Mouse (Mus musculus): ENCODE data around the gene Baz1b.

Baz1b gene

DNA sequence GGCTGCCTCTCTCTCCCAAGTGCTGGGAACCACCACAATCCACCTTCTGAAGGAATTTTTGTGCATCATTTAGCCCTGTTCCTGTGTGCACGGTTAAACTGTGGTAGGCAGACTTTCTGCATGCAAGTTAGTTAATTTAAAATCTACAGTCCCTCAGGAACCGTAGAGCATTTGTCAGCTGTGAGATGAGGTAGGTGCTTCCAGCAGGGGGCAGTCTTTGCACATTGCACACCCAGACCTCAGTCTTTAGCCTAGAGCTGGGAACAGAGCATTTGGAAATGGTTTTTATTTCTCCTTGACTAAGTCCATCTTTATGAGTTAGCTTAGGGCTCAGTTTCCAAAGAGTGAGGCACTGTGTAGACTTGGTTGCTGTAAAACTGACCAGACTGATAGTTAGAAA, 49.5 kb downstream of the Baz1b start:
- DNase-seq (ENCODE audit: low spot score in 2 of 2), result peak; percentile 18 to 25

DNA sequence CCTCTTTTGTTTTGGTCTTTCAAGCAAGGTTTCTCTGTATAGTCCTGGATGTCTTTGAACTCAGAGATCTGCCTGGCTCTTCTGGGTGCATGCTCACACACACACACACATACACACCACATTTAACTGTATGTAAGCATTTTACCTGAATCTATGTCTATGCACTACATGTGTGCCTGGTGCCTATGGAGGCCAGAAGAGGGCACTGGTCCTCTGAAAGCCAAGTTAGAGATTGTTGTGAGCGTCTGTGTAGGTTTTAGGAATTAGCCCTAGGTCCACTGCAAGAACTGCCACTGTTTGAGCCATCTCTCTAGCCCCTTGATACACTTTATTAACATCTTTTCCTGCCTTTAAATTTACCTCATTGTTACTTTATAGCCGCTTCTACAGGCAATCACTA, 51.8 kb downstream of the Baz1b start:
- no peak for DNase-seq (ENCODE audit: low spot score in 2 of 2)

DNA sequence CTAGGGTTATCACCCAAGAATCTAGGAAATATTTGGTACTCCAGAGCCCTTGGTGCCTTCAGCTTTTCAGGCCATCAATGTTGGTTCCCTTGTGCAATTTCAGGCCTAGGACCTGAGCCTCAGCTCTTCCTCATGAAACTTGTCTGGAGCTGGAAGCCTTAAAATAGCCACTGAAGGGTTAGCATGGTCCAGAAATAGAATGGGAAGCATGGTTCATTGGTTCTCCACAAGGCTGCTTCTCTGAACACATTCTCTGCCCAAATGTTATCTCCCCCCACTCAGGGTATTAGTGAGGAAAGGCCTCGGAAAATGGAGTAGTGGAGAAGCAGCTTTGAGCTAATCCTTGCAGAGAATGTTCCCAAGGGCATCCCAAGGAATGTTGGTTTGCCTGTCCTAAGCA, 54.4 kb downstream of the Baz1b start:
- no peak for DNase-seq (ENCODE audit: low spot score in 2 of 2)

DNA sequence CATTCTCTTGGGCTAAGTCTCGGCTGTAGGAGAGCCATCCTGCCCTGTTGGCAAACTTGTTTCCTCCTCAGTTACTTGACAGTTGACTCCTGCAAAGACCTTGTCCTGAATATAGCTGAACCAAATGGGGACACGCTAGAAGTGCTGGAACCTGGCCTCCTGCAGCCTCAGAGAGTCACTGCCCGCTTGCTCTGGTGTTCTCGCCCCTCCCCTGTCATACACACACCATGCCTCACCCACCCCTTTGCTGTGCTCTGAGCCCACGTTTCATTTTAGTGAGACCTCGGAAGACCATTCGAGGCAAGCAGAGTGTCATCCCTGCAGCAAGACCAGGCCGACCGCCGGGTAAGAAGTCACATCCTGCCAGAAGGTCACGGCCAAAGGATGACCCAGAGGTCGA, 55.1 kb downstream of the Baz1b start:
- no peak for DNase-seq (ENCODE audit: low spot score in 2 of 2)

DNA sequence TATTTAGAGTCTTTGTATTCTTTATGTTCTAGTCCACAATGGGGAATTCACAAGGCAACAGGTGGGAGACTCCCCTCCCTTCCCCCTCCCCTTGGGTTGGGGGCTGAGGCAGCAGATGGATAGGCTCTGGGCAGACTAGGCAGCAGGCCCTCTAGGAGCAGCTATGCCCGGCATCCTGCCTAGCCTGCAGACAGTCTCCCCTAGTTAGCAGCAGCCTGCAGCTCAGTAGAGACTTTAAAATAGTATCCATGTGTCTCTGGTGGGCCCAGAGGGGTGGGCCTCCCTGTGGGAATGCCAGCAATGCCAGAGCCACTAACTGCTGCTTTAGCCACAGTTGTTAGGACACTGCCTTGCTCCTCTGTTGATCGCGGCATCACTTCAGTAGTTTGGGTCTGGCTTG, 55.5 kb downstream of the Baz1b start:
- DNase-seq (ENCODE audit: low spot score in 2 of 2), result no peak

DNA sequence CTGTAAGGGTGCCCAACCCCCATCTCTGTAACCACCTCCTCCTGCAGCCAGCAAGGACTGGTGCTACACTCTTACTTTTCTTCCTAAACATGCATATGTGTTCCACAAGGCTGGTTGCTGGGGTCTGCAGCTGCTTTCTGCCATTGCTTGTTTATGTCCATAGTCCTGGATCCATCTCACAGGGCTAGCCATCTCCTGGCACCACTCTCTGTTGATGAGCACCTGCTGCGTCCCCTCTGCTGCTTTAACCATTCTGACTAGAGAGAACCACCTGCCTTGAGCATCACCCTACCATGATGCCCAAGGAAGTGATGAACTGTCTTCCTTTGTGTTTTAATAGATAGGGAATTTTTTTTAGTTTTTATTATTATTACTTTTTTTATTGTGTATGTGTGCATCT, 56.1 kb downstream of the Baz1b start:
- DNase-seq (ENCODE audit: low spot score in 2 of 2), result no peak

DNA sequence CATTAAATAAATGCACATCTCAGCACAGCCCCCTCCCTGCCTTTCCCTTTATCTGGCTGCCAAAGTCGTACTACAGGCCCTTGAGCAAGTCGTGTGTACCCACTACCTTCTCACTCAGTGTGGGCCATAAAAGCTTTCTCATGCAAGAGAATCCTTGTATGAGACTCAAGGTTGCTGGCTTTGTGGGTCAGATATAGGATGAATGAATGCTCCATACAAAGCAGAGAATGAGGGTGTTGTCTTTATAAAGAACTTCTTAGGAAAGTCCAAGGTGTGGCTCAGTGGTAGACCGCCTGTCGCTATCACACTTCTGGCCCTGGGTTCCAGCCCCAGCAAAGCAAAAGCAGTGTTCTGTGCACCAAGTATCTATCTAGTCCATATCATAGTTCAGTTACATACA, 59.5 kb downstream of the Baz1b start:
- no peak for DNase-seq (ENCODE audit: low spot score in 2 of 2)

DNA sequence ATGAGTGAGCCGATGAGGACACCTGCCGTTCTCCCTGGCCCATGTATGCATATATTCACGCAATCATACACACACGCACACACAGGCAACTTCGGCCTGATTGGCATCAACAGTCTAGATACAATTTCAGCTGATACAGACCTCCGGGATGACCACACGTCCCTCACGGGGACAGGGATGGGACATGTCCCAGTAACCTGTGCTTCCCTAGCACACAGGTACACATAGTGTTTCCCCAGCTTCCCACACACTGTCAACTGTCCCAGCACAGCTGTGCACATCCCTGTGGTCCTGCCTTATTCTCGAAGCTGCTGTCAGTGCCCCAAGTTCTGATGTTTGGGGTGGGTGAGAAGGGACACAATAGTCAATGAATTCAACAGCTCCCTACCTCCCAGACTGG, 60.3 kb downstream of the Baz1b start:
- DNase-seq (ENCODE audit: low spot score in 2 of 2), result no peak

DNA sequence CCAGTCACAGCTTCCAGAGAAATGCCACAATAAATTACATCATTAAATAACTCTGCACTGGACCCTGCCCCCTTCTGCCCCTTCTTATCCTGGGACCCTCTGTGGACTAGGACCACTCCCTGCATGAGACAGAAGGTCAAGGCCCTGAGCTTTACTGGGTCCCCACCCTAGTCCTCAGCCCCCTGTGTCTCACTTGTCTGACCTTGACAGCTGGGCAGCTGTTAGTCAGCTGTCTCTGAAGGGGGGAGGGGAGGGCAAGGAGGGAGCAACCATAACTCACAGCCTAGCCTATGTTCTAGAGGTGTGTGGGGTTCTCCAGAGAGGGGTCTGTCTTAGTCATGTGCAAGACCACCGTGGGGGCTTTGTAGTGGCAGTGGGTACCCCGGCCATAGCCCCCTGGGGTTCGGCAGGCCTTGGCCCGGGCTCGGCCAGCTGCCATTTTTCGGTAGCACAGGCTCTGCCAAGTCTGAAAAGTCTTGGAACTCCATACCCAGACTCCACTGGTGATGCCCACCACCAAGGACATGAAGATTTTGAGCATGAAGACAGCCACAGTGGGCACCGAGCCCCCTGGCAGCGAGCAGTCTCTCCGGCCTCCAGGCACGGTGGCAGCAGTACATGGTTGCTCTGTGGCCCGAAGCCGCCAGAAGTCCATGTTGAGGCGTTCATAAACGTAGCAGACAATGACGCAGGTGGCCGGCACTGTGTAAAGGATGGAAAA, 62.1 kb downstream of the Baz1b start:
- DNase-seq (ENCODE audit: low spot score in 2 of 2), result no peak

DNA sequence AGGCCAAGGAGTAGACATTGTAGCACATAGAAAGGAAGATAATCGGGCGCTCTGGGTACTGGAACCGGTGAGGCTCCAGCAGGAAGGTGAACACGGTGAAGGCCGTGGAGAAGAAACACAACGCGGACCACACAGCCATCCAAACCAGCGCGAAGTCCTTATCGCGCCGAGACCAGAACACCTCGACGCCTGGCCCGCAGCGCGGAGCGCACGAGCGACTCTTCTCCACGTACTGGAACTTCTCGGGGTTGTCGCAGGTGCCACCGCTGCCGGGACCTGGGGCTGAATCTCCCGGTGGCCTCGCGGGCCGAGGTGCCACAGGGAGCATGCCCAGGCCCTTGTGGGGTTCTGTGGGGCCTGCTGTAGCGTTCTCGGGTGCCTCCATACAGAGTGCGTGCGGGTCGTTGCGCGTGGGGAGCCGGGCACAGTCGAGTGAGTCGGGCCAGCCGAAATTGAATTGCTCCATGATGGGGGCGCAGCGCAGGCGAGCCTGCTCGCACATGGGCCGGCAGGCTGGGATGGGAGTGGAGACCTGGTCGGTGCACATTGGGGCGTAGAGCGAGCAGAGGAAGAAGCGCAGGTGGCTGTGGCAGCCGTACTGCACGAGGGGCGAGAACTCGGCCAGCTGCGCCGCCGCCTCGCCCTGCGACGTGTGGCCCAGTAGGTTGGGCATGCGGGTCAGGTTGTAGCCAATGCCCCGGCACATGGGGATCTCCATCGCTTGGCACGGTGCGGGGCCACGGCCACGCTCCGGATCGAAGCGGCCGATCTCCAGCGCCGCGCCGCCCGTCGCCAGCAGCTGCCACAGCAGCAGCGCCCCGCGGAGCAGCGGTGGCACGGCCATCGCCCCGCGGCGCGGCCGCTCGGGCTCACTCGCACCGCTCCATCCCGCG, 63.4 kb downstream of the Baz1b start:
- DNase-seq (ENCODE audit: low spot score in 2 of 2), result peak; percentile 16 to 34

DNA sequence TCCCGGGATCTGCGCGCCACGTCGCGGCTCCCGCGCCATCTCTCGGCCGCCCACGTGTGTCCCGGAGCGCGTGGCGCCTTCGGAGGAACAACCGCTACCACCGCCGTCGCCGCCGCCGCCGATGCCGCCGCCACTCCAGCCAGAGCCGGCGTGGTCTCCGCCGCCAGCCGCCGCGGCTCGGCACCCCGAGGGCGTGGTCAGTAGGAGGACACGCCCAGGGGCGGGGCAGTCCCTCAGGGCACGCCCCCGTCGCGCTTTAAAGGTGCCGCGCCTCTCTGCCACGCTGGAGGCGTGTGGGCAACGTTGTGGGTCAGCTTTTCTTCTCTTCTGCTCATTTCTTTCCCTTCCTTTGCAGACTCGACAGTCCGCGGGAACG, 64.0 kb downstream of the Baz1b start, which contains the start of gene Fzd9:
Gene Fzd9 (minus strand): TSS at position 152 of the 376 bp plus-strand sequence.
- peak; percentile 74 to 75 for DNase-seq (ENCODE audit: low spot score in 2 of 2)

DNA sequence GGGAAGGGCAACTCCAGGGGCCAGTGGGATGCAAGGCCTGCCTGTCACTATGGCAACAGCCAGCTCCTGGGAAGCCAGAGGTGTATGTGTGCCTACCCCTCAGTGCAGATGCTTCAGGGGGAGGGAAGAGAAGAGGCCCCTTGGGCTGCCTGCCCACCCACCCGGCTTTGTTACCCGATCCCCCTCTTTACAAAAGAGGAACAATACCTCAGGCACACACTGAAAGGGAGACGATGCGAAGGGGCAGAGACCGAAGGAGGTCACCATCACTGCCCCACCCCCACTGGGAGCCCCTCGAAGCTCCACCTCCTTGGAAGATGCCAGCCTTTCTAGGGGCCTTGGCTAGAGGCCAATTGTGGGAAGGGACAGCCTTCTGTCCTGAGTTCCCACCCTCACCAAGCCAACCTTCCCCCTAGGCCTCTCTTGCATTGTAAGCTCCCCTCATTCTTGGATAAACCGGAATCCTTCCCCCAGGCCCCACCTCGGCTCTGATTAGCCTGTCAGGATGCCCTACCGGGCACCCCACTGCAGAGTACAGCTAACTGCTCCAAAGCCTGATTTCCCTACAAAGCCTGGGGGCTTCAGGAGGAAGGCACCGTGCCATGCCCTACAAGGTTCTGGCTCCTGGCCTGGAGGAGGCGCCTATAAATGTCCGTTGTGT, 66.8 kb downstream of the Baz1b start:
- DNase-seq (ENCODE audit: low spot score in 2 of 2), result no peak

DNA sequence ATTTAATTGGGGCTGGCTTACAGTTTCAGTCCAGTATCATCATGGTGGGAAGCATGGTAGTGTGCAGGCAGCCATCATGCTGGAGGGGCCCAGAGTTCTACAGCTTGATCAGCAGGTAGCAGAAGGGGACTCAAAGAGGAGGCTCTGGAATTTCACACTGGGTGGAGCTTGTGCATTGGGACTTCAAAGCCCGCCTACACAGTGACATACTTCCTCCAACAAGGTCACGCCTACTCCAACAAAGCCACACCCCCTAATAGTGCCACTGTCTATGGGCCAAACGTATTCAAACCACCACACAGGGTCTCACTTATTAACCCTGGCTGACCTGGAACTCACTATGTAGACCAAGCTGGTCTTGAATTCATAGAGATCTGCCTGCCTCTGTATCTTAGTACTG, 69.1 kb downstream of the Baz1b start:
- DNase-seq (ENCODE audit: low spot score in 2 of 2), result no peak

DNA sequence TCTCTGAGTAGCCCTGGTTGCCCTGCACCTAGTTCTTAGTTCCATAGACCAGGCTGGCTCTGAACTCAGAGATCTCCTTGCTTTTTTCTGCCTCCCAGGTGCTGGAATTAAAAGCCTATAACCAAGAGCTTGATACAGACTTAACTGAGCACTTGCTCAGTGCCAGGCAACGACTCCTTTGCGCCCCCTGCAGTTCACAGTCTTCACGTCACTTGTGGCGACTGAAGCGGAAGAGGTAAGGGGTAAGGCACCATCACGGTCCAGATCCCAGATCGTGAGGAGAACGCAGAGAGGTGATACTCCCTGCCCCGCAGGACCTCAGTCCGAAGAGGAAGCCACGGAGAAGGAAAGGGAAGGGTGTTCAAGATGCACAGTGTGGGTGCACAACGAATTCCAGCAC, 70.5 kb downstream of the Baz1b start:
- DNase-seq (ENCODE audit: low spot score in 2 of 2), result no peak

DNA sequence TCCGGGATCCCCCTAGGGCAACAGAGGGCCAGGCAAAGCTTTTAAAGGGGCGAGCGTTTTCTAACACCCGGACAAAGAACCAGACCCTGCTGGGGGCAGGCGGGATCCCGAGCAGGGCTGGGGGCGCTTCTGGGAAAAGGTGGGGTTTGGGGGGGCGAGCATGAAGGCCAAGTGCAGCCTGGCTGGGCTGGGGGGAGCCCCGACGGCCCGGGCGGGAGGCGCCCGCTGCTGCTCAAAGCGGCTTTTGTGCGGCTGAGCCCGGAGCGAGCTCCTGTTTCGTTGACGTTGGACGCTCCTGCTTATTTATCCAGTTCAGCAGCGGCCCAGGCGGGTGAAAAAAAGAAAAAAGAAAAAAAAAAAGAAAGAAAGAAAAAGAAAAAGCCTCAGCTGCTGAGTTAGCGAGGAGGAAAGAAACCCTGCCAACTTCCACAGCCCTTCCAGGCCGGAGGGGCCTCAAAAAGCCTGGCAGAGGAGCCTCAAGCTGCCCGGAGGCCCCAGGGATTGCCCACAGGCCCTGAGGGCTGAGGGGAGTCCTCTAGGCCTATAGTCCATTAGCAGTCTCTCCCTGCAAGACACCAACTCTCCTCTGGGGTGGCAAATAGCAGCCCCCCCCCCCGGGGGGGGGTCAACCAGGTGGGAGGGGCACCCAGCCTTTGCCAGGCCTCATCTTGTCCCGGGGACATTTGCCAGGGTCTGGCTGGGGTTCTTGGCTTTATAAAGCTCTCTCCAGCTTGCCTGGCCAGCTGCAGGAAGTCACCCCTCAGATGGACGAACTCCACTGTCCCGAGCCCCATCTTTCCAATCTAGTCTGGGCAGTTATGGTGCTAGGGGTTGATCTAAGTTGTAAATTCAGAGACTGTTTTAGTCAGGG, 71.5 kb downstream of the Baz1b start:
- no peak for DNase-seq (ENCODE audit: low spot score in 2 of 2)

DNA sequence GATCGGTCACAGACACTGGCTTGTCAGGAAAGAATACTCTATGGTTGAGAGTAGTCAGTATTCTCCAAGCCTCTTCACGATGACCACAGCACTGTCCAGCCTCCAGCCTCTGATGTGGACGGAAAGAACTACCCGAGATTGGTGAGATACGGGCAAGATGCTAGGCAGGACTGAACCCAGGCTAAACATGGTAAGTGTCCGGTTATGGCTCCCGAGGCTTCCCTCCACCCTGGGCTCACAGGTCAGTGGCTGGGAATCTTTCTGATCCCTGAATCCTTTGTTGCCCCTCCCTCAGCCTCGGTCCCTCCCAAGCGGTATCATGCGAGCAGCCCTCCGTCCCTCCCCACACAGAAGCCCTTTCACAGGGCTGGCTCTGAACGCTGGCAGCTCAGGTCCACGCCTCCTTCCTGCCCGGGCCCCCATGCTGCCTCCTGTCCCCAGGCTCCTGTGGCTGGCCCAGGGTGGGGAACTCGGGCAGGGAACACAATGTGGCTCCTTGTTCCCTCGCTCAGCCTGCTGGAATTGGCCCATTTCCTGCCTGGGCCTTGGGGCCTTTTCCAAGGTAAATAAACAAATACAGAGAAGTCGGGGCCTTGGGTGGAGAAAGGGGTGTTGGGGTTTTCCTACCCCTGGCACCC, 76.9 kb downstream of the Baz1b start:
- DNase-seq (ENCODE audit: low spot score in 2 of 2), result no peak

DNA sequence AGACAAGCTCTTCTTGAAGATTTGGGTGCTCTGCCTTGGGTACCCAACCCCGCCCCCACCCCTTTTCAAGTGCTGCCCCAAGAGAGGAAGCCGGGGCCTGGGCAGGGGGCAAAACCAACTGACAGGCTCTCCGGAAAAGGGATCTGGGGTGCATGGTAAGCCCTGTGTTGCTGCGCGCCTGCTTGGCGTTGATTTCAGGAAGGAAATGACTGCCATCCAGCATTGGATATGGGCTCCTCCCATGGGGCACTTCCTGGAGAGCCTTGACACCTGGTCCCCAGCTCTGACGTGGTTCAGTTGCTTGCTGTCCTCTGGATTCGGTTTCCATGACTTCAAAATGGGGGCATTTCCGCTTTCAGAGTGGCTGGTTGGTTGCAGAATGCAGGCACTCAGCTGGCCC, 77.5 kb downstream of the Baz1b start:
- DNase-seq (ENCODE audit: low spot score in 2 of 2), result no peak

DNA sequence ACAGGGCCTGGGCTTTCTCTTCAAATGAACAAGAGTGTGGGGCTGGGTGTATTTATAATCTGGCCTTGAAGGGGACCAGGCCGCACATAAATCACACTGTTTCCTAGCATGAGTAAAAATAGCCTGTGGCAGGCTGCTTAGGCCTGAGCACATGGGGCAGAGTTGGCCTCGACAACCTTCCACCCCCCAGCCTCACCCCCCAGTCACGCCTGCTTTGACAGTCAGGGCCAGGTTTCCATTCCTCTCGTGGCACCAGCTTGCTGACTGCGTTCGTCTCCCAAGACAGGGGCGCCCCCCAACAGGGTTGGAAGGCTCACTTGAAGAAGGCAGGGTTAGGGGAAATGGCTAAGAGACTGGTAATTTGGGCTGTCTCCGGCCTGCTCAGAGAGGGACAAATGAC, 82.4 kb downstream of the Baz1b start:
- DNase-seq (ENCODE audit: low spot score in 2 of 2), result no peak

DNA sequence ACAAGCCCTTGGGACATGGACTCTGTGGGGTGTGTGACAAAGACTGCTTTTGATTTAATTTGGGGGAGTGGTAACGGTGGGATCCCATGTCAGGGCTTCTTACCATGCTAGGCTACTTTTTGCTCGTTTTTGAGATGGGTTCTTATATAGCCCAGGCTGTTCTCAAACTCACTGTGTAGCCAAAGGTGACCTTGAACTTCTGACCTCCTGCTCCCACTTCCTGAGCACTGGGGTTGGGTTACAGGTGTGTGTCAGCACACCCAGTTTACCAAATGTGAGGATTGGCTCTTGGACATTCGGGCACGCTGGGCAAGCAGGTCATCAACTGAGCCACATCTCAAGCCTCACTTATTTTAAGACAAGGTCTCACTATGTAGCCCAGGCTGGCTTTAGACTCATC, 83.3 kb downstream of the Baz1b start:
- no peak for DNase-seq (ENCODE audit: low spot score in 2 of 2)

DNA sequence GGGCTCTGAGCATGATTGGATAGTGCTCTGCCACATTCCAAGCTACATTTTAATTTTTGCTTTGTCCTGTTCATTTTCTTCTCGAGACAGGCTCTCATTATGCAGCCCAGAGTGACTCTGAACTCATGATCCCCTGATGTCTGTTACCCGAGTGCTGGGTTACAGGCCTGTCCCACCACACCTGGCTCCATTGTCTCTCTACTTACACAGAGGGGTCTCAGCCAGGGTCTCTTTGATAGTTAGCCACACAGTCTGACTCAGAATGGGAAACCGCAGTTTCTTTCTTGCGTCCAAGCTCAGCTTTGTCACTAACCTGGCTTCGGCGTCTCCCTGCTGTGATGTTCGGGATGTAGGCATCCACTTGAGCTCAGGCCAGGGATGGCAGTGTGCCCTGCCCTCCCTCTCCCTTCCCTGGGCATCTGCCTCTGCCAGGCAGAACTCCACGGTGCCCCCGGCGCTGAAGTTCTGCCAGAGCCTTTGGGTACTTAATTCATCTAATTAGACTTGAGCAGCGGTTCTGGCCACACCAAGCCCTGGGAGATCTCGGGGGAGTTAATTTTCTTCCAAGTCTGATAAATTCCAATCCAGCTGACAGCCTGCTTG, 84.6 kb downstream of the Baz1b start:
- DNase-seq (ENCODE audit: low spot score in 2 of 2), result no peak
